Mouse (Mus musculus): ENCODE results near the gene Cygb. TPM values are rescaled to one million over a fixed set of nuclear protein-coding genes. Genes with fewer than 3 reads are reported as not detected.
"Not testable (repeated sequence)": the region's sequence is repeated elsewhere in the genome, so short reads cannot be mapped to it uniquely, and the experiment has no call there.

The Cygb gene
- polyA plus RNA-seq, 1 experiment from 2014 or later = 0.84 TPM

GRCm38 (mm10) chr11:116619561-116619960 is 34.6 kb downstream of the Cygb start:
- no peak for ATAC-seq (ENCODE audit: insufficient read depth)
- peak overlapping the region; percentile 88 for H3K4me3 ChIP-seq (replicated peaks)
- H3K27me3 ChIP-seq = no peaks in the 10 kb centered on the region
- peak overlapping the region; percentile 93; the same call in 1 of the 2 replicates for H3K9ac ChIP-seq
- 62% methylated on average over 8 of the region's 8 CpGs for WGBS (ENCODE audit: insufficient replicate concordance)
- H3K9me3 ChIP-seq (replicated peaks) = no peaks in the 10 kb centered on the region
- peak overlapping the region; percentile 93 for H3K4me2 ChIP-seq
- no peaks in the 10 kb centered on the region for H3K36me3 ChIP-seq (replicated peaks)
- peaks cover 99% of the 10 kb centered on the region for H3K4me1 ChIP-seq (replicated peaks)
- H3K27ac ChIP-seq (replicated peaks) = peak overlapping the region; percentile 93

- Histone ChIP-seq H3K27ac (replicated peaks) (peak overlapping the region; percentile 93), H3K4me3 (replicated peaks) (no peak overlapping the region), H3K36me3 (replicated peaks) (no peaks in the 10 kb centered on the region), H3K4me1 (replicated peaks) (peaks cover 99% of the 10 kb centered on the region), H3K4me2 (peak overlapping the region; percentile 93), H3K27me3 (no peaks in the 10 kb centered on the region), H3K9me3 (replicated peaks) (no peaks in the 10 kb centered on the region), H3K9ac (0 out of 2 replicates have a peak overlapping the region, but pooled peaks have one; percentile 7)
- ATAC-seq (ENCODE audit: insufficient read depth) = no peak
- WGBS (ENCODE audit: insufficient replicate concordance) = 83% methylated on average over 7 of the region's 7 CpGs
Measured at GRCm38 (mm10) chr11:116619156-116619555, 35.0 kb downstream of the Cygb start.

GRCm38 (mm10) chr11:116618666-116619065 is 35.4 kb downstream of the Cygb start:
- no peak for ATAC-seq (ENCODE audit: insufficient read depth)
- H3K9ac ChIP-seq = no peak overlapping the region
- H3K36me3 ChIP-seq (replicated peaks) = 0 out of 2 replicates have a peak, but pooled peaks cover 3% of the 10 kb centered on the region
- WGBS (ENCODE audit: insufficient replicate concordance) = 64% methylated on average over 7 of the region's 7 CpGs
- peak overlapping the region; percentile 93; the same call in 1 of the 2 replicates for H3K27ac ChIP-seq (replicated peaks)
- peaks cover 100% of the 10 kb centered on the region for H3K4me1 ChIP-seq (replicated peaks)
- no peaks in the 10 kb centered on the region for H3K27me3 ChIP-seq
- H3K4me3 ChIP-seq (replicated peaks) = no peak overlapping the region
- H3K4me2 ChIP-seq = no peak overlapping the region
- H3K9me3 ChIP-seq (replicated peaks) = no peaks in the 10 kb centered on the region

GRCm38 (mm10) chr11:116617641-116618040 is 36.5 kb downstream of the Cygb start:
- Histone ChIP-seq H3K27ac (replicated peaks) (peak overlapping the region; percentile 92), H3K36me3 (replicated peaks) (peaks cover 8% of the 10 kb centered on the region; the same call in 1 of the 2 replicates), H3K4me2 (0 out of 2 replicates have a peak overlapping the region, but pooled peaks have one; percentile 83), H3K9me3 (replicated peaks) (no peaks in the 10 kb centered on the region), H3K9ac (no peak overlapping the region), H3K4me1 (replicated peaks) (peaks cover 100% of the 10 kb centered on the region), H3K27me3 (no peaks in the 10 kb centered on the region), H3K4me3 (replicated peaks) (no peak overlapping the region)
- ATAC-seq (ENCODE audit: insufficient read depth) = no peak
- WGBS (ENCODE audit: insufficient replicate concordance) = 87% methylated on average over 7 of the region's 7 CpGs

- Histone ChIP-seq H3K4me2 (peak overlapping the region; percentile 83), H3K4me1 (replicated peaks) (peaks cover 99% of the 10 kb centered on the region), H3K9ac (peak overlapping the region; percentile 45), H3K36me3 (replicated peaks) (peaks cover 8% of the 10 kb centered on the region; the same call in 1 of the 2 replicates), H3K27ac (replicated peaks) (peak overlapping the region; percentile 92), H3K27me3 (no peaks in the 10 kb centered on the region), H3K9me3 (replicated peaks) (no peaks in the 10 kb centered on the region), H3K4me3 (replicated peaks) (peak overlapping the region; percentile 55)
- ATAC-seq (ENCODE audit: insufficient read depth) = no peak
- 38% methylated on average over 10 of the region's 10 CpGs for WGBS (ENCODE audit: insufficient replicate concordance)
Measured at GRCm38 (mm10) chr11:116616438-116617118, 37.5 kb downstream of the Cygb start.

GRCm38 (mm10) chr11:116615735-116616437 is 38.2 kb downstream of the Cygb start:
- peak overlapping the region; percentile 83 for H3K4me2 ChIP-seq
- under 1% methylated on average over 15 of the region's 15 CpGs for WGBS (ENCODE audit: insufficient replicate concordance)
- H3K36me3 ChIP-seq (replicated peaks) = peaks cover 8% of the 10 kb centered on the region; the same call in 1 of the 2 replicates
- peaks cover 94% of the 10 kb centered on the region for H3K4me1 ChIP-seq (replicated peaks)
- H3K4me3 ChIP-seq (replicated peaks) = peak overlapping the region; percentile 55
- no peaks in the 10 kb centered on the region for H3K27me3 ChIP-seq
- peak overlapping the region; percentile 92 for H3K27ac ChIP-seq (replicated peaks)
- no peaks in the 10 kb centered on the region for H3K9me3 ChIP-seq (replicated peaks)
- peak; percentile 75 for ATAC-seq (ENCODE audit: insufficient read depth)
- peak overlapping the region; percentile 45 for H3K9ac ChIP-seq

- H3K4me1 ChIP-seq (replicated peaks) = peaks cover 82% of the 10 kb centered on the region
- peak overlapping the region; percentile 2; the same call in 1 of the 2 replicates for H3K4me2 ChIP-seq
- H3K9me3 ChIP-seq (replicated peaks) = no peaks in the 10 kb centered on the region
- no peak for ATAC-seq (ENCODE audit: insufficient read depth)
- no peaks in the 10 kb centered on the region for H3K27me3 ChIP-seq
- no peak overlapping the region for H3K9ac ChIP-seq
- peaks cover 28% of the 10 kb centered on the region for H3K36me3 ChIP-seq (replicated peaks)
- WGBS (ENCODE audit: insufficient replicate concordance) = 89% methylated on average over 6 of the region's 6 CpGs
- peak overlapping the region; percentile 38 for H3K27ac ChIP-seq (replicated peaks)
- H3K4me3 ChIP-seq (replicated peaks) = no peak overlapping the region
Measured at GRCm38 (mm10) chr11:116613234-116613633, 40.9 kb downstream of the Cygb start.

- Histone ChIP-seq H3K9ac (no peak overlapping the region), H3K4me1 (replicated peaks) (peaks cover 75% of the 10 kb centered on the region)
- WGBS (ENCODE audit: insufficient replicate concordance) = 67% methylated on average over 1 of the region's 1 CpGs
Measured at GRCm38 (mm10) chr11:116612554-116612953, 41.6 kb downstream of the Cygb start.

GRCm38 (mm10) chr11:116611883-116612282 is 42.2 kb downstream of the Cygb start:
- H3K36me3 ChIP-seq (replicated peaks) = peaks cover 41% of the 10 kb centered on the region
- H3K9ac ChIP-seq = no peak overlapping the region
- no peak overlapping the region for H3K4me2 ChIP-seq
- 0 out of 2 replicates have a peak overlapping the region, but pooled peaks have one; percentile 38 for H3K27ac ChIP-seq (replicated peaks)
- H3K27me3 ChIP-seq = no peaks in the 10 kb centered on the region
- no peak overlapping the region for H3K4me3 ChIP-seq (replicated peaks)
- no peaks in the 10 kb centered on the region for H3K9me3 ChIP-seq (replicated peaks)
- peaks cover 71% of the 10 kb centered on the region for H3K4me1 ChIP-seq (replicated peaks)
- no peak for ATAC-seq (ENCODE audit: insufficient read depth)
- 75% methylated on average over 9 of the region's 9 CpGs for WGBS (ENCODE audit: insufficient replicate concordance)

More at GRCm38 (mm10) chr11:116612554-116612953, 41.6 kb downstream of the Cygb start:
- Histone ChIP-seq H3K4me3 (replicated peaks) (no peak overlapping the region), H3K36me3 (replicated peaks) (peaks cover 35% of the 10 kb centered on the region), H3K27ac (replicated peaks) (peak overlapping the region; percentile 38), H3K4me2 (peak overlapping the region; percentile 2; the same call in 1 of the 2 replicates), H3K9me3 (replicated peaks) (no peaks in the 10 kb centered on the region), H3K27me3 (no peaks in the 10 kb centered on the region)
- 0 out of 2 replicates have a peak, but pooled peaks have one; percentile 10 for ATAC-seq (ENCODE audit: insufficient read depth)

- H3K4me2 ChIP-seq; H3K9ac ChIP-seq; H3K4me3 ChIP-seq (replicated peaks); H3K27ac ChIP-seq (replicated peaks); H3K9me3 ChIP-seq (replicated peaks); ATAC-seq (ENCODE audit: insufficient read depth); H3K27me3 ChIP-seq: not testable (repeated sequence)
- peaks cover 48% of the 10 kb centered on the region for H3K36me3 ChIP-seq (replicated peaks)
- 67% methylated on average over 9 of the region's 9 CpGs for WGBS (ENCODE audit: insufficient replicate concordance)
- H3K4me1 ChIP-seq (replicated peaks) = peaks cover 68% of the 10 kb centered on the region
Measured at GRCm38 (mm10) chr11:116611168-116611567, 42.9 kb downstream of the Cygb start.
